1 mouse cellular context compared by ENCODE assay signal in the genomic region with DNA sequence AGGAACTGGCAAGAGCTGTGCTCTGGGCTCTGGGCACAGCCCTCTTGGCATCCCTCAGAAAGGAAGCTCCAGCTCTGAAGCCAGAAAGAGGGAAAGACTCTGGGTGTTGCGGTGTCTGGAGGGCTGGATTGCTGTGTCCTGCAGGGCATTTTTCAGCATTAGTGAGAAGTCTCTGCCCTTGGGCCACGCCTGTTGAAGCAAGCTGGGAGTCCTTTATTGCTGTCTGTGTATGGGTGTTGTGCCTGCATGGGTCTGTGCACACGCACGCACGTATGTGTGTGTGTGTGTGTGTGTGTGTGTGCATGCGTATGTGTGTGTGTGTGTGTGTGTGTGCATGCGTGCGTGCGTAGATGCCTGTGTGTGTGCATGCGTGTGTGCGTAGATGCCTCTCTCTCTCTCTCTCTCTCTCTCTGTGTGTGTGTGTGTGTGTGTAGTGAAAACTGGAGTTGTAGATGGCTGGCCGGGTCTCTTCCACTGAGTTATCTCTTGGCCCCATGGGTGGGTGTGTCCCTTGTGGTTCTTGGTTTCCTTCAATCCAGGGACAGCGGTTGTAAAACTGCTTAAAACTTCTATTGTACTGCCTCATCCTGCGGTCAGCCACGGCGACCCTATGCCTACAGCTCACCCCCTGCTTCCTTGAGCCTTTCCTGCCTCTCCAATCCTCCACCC.
TF ChIP-seq lines count a peak whose summit lies in the region.

No protein-coding gene starts in this region.

TF ChIP-seq in MEL, 35 proteins besides CTCF, POLR2A, EP300 and RAD21:
- TF ChIP-seq E2F4 (IDR thresholded peaks at IDR 0.05; ENCODE audit: borderline replicate concordance, low read depth, low read length) (no peak), ELF1 (IDR thresholded peaks at IDR 0.05; ENCODE audit: low read depth, low read length) (no peak), TCF12 (IDR thresholded peaks at IDR 0.05; ENCODE audit: low read depth, low read length) (peak; percentile 91), ETS1 (IDR thresholded peaks at IDR 0.05; ENCODE audit: low read depth, low read length) (peak; percentile 79), ZKSCAN1 (IDR thresholded peaks at IDR 0.05; ENCODE audit: low read depth, low read length) (no peak), USF2 (IDR thresholded peaks at IDR 0.05; ENCODE audit: borderline replicate concordance in 1 of 2, insufficient read depth in 1 of 2, low read depth in 1 of 2, low read length in 2 of 2) (no peak), MEF2A (IDR thresholded peaks at IDR 0.05; ENCODE audit: extremely low read depth, insufficient replicate concordance, low read depth, low read length, poor library complexity, severe bottlenecking) (no peak), GATA1 (IDR thresholded peaks at IDR 0.05; ENCODE audit: low read depth, low read length) (peak; percentile 91), TBP (IDR thresholded peaks at IDR 0.05; ENCODE audit: low read depth, low read length) (peak; percentile 43; the same call in 1 of the 2 replicates), TAL1 (IDR thresholded peaks at IDR 0.05; ENCODE audit: low read length) (peak; percentile 88), JUND (IDR thresholded peaks at IDR 0.05; ENCODE audit: low read depth, low read length) (peak; percentile 90; the same call in 1 of the 2 replicates), HCFC1 (IDR thresholded peaks at IDR 0.05; ENCODE audit: low read depth, low read length) (0 out of 2 replicates have a peak, but pooled peaks have one; percentile 36), ZMIZ1 (IDR thresholded peaks at IDR 0.05; ENCODE audit: low read depth, low read length) (no peak), ZC3H11A (IDR thresholded peaks at IDR 0.05; ENCODE audit: low read depth, low read length) (no peak), NELFE (IDR thresholded peaks at IDR 0.05; ENCODE audit: low read depth, low read length) (no peak), MAZ (IDR thresholded peaks at IDR 0.05; ENCODE audit: low read depth, low read length) (no peak), MYC (IDR thresholded peaks at IDR 0.05; ENCODE audit: low read depth, low read length) (no peak), SIN3A (IDR thresholded peaks at IDR 0.05; ENCODE audit: low read length) (peak; percentile 76), MAFK (IDR thresholded peaks at IDR 0.05; ENCODE audit: borderline replicate concordance, low read depth, low read length) (no peak), RCOR1 (IDR thresholded peaks at IDR 0.05; ENCODE audit: low read depth, low read length) (peak; percentile 93), ZNF384 (IDR thresholded peaks at IDR 0.05; ENCODE audit: low read depth, low read length) (peak; percentile 36; the same call in 1 of the 2 replicates), MYB (IDR thresholded peaks at IDR 0.05; ENCODE audit: low read depth, low read length) (peak; percentile 16; the same call in 1 of the 2 replicates), BHLHE40 (IDR thresholded peaks at IDR 0.05; ENCODE audit: borderline replicate concordance, low read depth, low read length) (no peak), CHD1 (IDR thresholded peaks at IDR 0.05; ENCODE audit: low read depth, low read length) (no peak), MXI1 (IDR thresholded peaks at IDR 0.05; ENCODE audit: low read depth, low read length) (peak; percentile 58; the same call in 1 of the 2 replicates)
TF ChIP-seq in MEL: peak in this region for 12.
